Mouse (Mus musculus): Measurements from ENCODE around the gene Unc79.

GRCm38 (mm10) chr12:103049865-103050264, 101.2 kb downstream of the Unc79 start:
- TF ChIP-seq CTCF (IDR thresholded peaks at IDR 0.05; ENCODE audit: insufficient read depth, low read depth, low read length): no peak
- TF ChIP-seq POLR2A (IDR thresholded peaks at IDR 0.05; ENCODE audit: insufficient read depth, low read depth, low read length): no peak
